Mouse (Mus musculus): ENCODE results near the gene Bmp7.
A peak's percentile ranks its signal among the peaks of the same experiment; 100 is the strongest.

The Bmp7 gene

DNA sequence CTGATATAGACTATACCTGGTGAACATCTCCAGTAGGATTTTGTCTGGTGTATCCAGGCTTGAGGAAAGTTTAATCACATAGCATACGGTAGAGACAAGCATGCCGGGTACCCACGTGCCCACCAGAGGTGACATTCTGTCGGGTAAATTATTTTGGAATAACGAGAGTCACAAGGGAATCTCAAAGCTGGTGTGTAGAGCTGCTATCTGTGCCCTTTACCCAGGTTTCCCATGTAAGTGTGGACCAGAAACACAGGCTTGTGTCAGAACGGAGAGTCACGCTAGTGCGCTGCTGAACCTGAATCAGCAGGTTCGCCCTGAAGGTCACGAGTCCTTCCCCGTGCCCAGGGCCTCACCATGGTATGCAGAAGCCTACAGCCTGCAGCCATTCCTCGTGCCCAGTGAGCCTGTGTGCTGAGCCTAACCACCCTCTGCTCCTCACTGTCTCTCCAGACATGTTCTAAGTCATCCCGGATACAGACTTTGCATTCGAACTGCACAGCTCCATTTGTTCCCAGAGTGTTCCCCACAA is 10.2 kb downstream of the Bmp7 start:
- H3K36me3 ChIP-seq (ENCODE audit: insufficient read depth, low read length) = no peaks in the 10 kb centered on the region
- TF ChIP-seq NANOG (IDR thresholded peaks at IDR 0.05; ENCODE audit: borderline replicate concordance, low read length) (no peak), CTCF (conservative IDR thresholded peaks at IDR 0.05; ENCODE audit: low read length) (no peak), POU5F1 (IDR thresholded peaks at IDR 0.05; ENCODE audit: borderline replicate concordance, low read length) (no peak)
- H3K4me3 ChIP-seq (replicated peaks; ENCODE audit: low read length) = no peak overlapping the region
- peaks cover 25% of the 10 kb centered on the region for H3K4me1 ChIP-seq (replicated peaks; ENCODE audit: low read depth, low read length)
- peaks cover 52% of the 10 kb centered on the region for H3K27me3 ChIP-seq (ENCODE audit: insufficient read depth, low read length)
- H3K9me3 ChIP-seq (ENCODE audit: low read length) = peaks cover 19% of the 10 kb centered on the region

DNA sequence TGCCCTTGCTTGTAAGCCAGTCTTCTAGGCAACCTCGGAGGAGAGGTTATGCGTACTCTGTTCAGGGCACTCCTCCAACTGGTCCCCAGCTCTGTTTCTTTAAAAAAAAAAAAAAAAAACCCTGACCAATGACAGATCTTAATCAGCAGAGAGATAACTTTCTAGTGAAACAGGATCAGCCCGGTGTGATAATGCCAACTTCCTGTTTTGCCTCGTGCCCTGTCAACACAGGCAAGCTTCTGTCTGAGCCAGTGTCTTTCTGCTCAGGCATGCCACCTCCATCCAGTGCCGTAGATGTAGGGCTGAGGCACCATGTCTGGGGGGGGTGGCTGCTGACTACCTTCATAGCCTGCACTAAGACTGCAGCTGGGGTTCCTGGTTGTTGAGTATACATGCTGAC is 12.5 kb downstream of the Bmp7 start:
- Histone ChIP-seq H3K4me1 (replicated peaks; ENCODE audit: low read depth, low read length) (peaks cover 6% of the 10 kb centered on the region), H3K9me3 (ENCODE audit: low read length) (peaks cover 19% of the 10 kb centered on the region), H3K4me3 (replicated peaks; ENCODE audit: low read length) (no peak overlapping the region), H3K36me3 (ENCODE audit: insufficient read depth, low read length) (no peaks in the 10 kb centered on the region), H3K27me3 (ENCODE audit: insufficient read depth, low read length) (peaks cover 30% of the 10 kb centered on the region)
- TF ChIP-seq CTCF (conservative IDR thresholded peaks at IDR 0.05; ENCODE audit: low read length) = no peak
- no peak for TF ChIP-seq NANOG (IDR thresholded peaks at IDR 0.05; ENCODE audit: borderline replicate concordance, low read length)
- no peak for TF ChIP-seq POU5F1 (IDR thresholded peaks at IDR 0.05; ENCODE audit: borderline replicate concordance, low read length)

DNA sequence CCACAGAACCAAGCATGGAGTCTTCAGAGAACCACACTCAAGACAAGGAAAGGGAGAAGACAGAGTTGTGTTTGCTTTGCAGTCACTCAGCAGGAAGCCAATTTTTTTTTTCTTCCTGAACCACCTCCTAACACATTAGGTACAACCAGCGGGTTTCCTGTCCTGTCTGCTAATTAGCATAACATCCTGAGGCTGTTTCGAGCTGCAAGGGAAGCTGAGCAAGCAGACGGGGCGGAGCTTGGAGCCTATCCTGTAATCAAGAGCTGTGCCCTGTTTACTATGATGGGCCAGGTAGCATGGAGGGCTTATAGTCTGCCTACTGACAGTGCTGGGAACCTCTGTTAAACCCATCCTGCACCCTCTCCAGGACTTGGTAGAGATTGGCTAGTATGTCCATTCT is 13.8 kb downstream of the Bmp7 start:
- Histone ChIP-seq H3K4me3 (replicated peaks; ENCODE audit: low read length) (no peak overlapping the region), H3K9me3 (ENCODE audit: low read length) (peaks cover 19% of the 10 kb centered on the region), H3K4me1 (replicated peaks; ENCODE audit: low read depth, low read length) (peaks cover 6% of the 10 kb centered on the region), H3K27me3 (ENCODE audit: insufficient read depth, low read length) (peaks cover 19% of the 10 kb centered on the region), H3K36me3 (ENCODE audit: insufficient read depth, low read length) (no peaks in the 10 kb centered on the region)
- TF ChIP-seq NANOG (IDR thresholded peaks at IDR 0.05; ENCODE audit: borderline replicate concordance, low read length) (no peak), POU5F1 (IDR thresholded peaks at IDR 0.05; ENCODE audit: borderline replicate concordance, low read length) (no peak), CTCF (conservative IDR thresholded peaks at IDR 0.05; ENCODE audit: low read length) (no peak)

GRCm38 (mm10) chr2:172924961-172925360 is 15.2 kb downstream of the Bmp7 start:
- no peaks in the 10 kb centered on the region for H3K36me3 ChIP-seq (ENCODE audit: insufficient read depth, low read length)
- peaks cover 6% of the 10 kb centered on the region for H3K4me1 ChIP-seq (replicated peaks; ENCODE audit: low read depth, low read length)
- peaks cover 19% of the 10 kb centered on the region for H3K9me3 ChIP-seq (ENCODE audit: low read length)
- peaks cover 13% of the 10 kb centered on the region for H3K27me3 ChIP-seq (ENCODE audit: insufficient read depth, low read length)
- TF ChIP-seq POU5F1 (IDR thresholded peaks at IDR 0.05; ENCODE audit: borderline replicate concordance, low read length) = no peak
- no peak overlapping the region for H3K4me3 ChIP-seq (replicated peaks; ENCODE audit: low read length)

DNA sequence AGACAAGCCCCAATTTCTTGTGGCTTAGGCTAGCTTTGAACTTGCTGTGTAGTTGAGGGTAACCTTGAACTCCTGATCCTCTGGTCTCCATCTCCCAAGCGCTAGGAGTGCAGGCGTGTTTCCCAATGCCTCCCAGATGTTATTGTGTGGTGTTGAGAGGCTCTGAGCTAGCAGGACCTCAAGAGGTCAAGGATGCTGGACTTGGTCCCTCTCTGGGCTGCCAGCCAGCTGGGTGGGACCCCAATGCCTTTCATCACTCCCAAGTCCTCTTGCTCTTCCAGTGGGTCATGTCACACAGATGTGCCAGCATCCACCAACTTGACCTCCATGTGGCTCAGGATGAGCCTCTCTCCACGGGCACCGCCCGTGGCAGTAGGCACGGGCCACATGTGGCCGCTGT is 16.9 kb downstream of the Bmp7 start:
- Histone ChIP-seq H3K36me3 (ENCODE audit: insufficient read depth, low read length) (no peaks in the 10 kb centered on the region), H3K9me3 (ENCODE audit: low read length) (peaks cover 19% of the 10 kb centered on the region), H3K4me1 (replicated peaks; ENCODE audit: low read depth, low read length) (no peaks in the 10 kb centered on the region), H3K27me3 (ENCODE audit: insufficient read depth, low read length) (peaks cover 8% of the 10 kb centered on the region; the same call in 1 of the 2 replicates), H3K4me3 (replicated peaks; ENCODE audit: low read length) (no peak overlapping the region)
- TF ChIP-seq CTCF (conservative IDR thresholded peaks at IDR 0.05; ENCODE audit: low read length) = no peak
- TF ChIP-seq POU5F1 (IDR thresholded peaks at IDR 0.05; ENCODE audit: borderline replicate concordance, low read length) = no peak
- no peak for TF ChIP-seq NANOG (IDR thresholded peaks at IDR 0.05; ENCODE audit: borderline replicate concordance, low read length)

GRCm38 (mm10) chr2:172922597-172922996 is 17.5 kb downstream of the Bmp7 start:
- no peak for TF ChIP-seq NANOG (IDR thresholded peaks at IDR 0.05; ENCODE audit: borderline replicate concordance, low read length)
- Histone ChIP-seq H3K27me3 (ENCODE audit: insufficient read depth, low read length) (0 out of 2 replicates have a peak, but pooled peaks cover 4% of the 10 kb centered on the region), H3K4me3 (replicated peaks; ENCODE audit: low read length) (no peak overlapping the region), H3K9me3 (ENCODE audit: low read length) (peaks cover 19% of the 10 kb centered on the region), H3K36me3 (ENCODE audit: insufficient read depth, low read length) (no peaks in the 10 kb centered on the region), H3K4me1 (replicated peaks; ENCODE audit: low read depth, low read length) (no peaks in the 10 kb centered on the region)

- Histone ChIP-seq H3K4me1 (replicated peaks; ENCODE audit: low read depth, low read length) (peaks cover 23% of the 10 kb centered on the region), H3K9me3 (ENCODE audit: low read length) (no peaks in the 10 kb centered on the region), H3K27me3 (ENCODE audit: insufficient read depth, low read length) (peaks cover 36% of the 10 kb centered on the region), H3K4me3 (replicated peaks; ENCODE audit: low read length) (peak overlapping the region; percentile 63), H3K36me3 (ENCODE audit: insufficient read depth, low read length) (no peaks in the 10 kb centered on the region)
- TF ChIP-seq POU5F1 (IDR thresholded peaks at IDR 0.05; ENCODE audit: borderline replicate concordance, low read length) (no peak), NANOG (IDR thresholded peaks at IDR 0.05; ENCODE audit: borderline replicate concordance, low read length) (no peak), CTCF (conservative IDR thresholded peaks at IDR 0.05; ENCODE audit: low read length) (no peak)
Observed at GRCm38 (mm10) chr2:172914018-172914417, 26.1 kb downstream of the Bmp7 start.

DNA sequence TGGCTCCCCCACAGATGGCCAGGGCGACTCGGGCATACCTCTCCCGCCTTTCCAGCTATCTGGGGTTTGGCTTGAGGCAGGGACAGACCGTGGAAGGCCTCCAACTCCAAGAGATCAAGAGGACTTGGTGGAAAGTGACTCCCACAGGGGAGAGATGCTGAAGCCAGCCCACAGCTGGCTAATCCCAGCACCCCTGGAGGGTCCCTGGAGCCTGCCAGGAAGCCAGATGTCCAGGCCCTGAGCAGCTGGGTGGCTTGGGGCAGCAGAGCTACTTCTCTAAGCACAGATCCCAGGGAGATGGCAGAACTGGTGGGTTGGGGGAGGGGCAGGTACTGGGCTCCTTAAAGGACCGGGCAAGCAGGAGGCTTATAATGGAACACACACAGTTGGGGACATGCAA is 28.4 kb downstream of the Bmp7 start:
- H3K4me1 ChIP-seq (replicated peaks; ENCODE audit: low read depth, low read length) = peaks cover 27% of the 10 kb centered on the region

DNA sequence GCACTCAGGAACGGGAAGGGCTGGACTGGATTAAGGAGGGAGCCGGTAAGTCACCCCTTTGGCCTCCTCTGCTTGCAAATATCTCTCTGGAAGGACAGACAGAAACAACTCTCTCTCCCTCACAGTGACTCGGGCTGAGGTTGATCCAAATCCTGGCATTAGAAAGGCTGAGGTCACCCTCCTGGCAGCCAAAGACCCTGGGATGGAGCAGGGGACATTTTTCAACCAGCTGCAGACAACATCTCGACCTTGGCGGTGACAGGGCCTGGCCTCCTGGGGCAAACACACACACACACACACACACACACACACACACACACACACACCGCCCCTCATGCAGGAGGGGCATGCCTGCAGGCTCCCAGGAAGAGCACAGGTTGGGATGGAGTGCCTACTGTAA is 29.0 kb downstream of the Bmp7 start:
- H3K36me3 ChIP-seq (ENCODE audit: insufficient read depth, low read length) = no peaks in the 10 kb centered on the region
- H3K9me3 ChIP-seq (ENCODE audit: low read length) = no peaks in the 10 kb centered on the region
- peaks cover 40% of the 10 kb centered on the region for H3K27me3 ChIP-seq (ENCODE audit: insufficient read depth, low read length)
- TF ChIP-seq CTCF (conservative IDR thresholded peaks at IDR 0.05; ENCODE audit: low read length) (no peak), POU5F1 (IDR thresholded peaks at IDR 0.05; ENCODE audit: borderline replicate concordance, low read length) (no peak), NANOG (IDR thresholded peaks at IDR 0.05; ENCODE audit: borderline replicate concordance, low read length) (no peak)
- no peak overlapping the region for H3K4me3 ChIP-seq (replicated peaks; ENCODE audit: low read length)
- peaks cover 27% of the 10 kb centered on the region for H3K4me1 ChIP-seq (replicated peaks; ENCODE audit: low read depth, low read length)

More for the DNA sequence above, 28.4 kb downstream of the Bmp7 start:
- no peak overlapping the region for H3K4me3 ChIP-seq (replicated peaks; ENCODE audit: low read length)
- peaks cover 40% of the 10 kb centered on the region for H3K27me3 ChIP-seq (ENCODE audit: insufficient read depth, low read length)
- no peaks in the 10 kb centered on the region for H3K9me3 ChIP-seq (ENCODE audit: low read length)
- TF ChIP-seq POU5F1 (IDR thresholded peaks at IDR 0.05; ENCODE audit: borderline replicate concordance, low read length) = no peak
- no peak for TF ChIP-seq CTCF (conservative IDR thresholded peaks at IDR 0.05; ENCODE audit: low read length)
- no peak for TF ChIP-seq NANOG (IDR thresholded peaks at IDR 0.05; ENCODE audit: borderline replicate concordance, low read length)
- no peaks in the 10 kb centered on the region for H3K36me3 ChIP-seq (ENCODE audit: insufficient read depth, low read length)
